Mouse (Mus musculus) testis, adult 2 months (tissue): ENCODE results near the gene Krt28. TPM values are rescaled to one million over a fixed set of nuclear protein-coding genes. Genes with fewer than 3 reads are reported as not detected.

Experiments
- H3K27ac ChIP-seq: fragments of 200-500 bp; 2 replicates; pipeline ENCODE4 v1.5.1; 2012; ENCODE audit warnings: low read depth, low read length; ENCODE audit not compliant: control insufficient read depth, insufficient read depth
- H3K27me3 ChIP-seq: fragments of 200-500 bp; 2 replicates; pipeline ENCODE4 v1.6.1; 2012; ENCODE audit warnings: mild to moderate bottlenecking, low read length, moderate library complexity; ENCODE audit not compliant: control insufficient read depth, insufficient read depth
- H3K36me3 ChIP-seq: fragments of 200-500 bp; 2 replicates; pipeline ENCODE4 v1.6.1; 2012; ENCODE audit warnings: mild to moderate bottlenecking, low read length; ENCODE audit not compliant: control insufficient read depth, insufficient read depth
- H3K4me1 ChIP-seq: fragments of 200-500 bp; 2 replicates; pipeline ENCODE4 v1.6.1; 2012; ENCODE audit warnings: low read length; ENCODE audit not compliant: control insufficient read depth, insufficient read depth
- H3K4me3 ChIP-seq: fragments of 200-500 bp; 2 replicates; pipeline ENCODE4 v1.5.1; 2012; ENCODE audit warnings: low read depth, mild to moderate bottlenecking, low read length, moderate library complexity, mixed read lengths; ENCODE audit not compliant: control insufficient read depth
- CTCF ChIP-seq: fragments of 200-500 bp; IDR thresholded peaks from 2 replicates; pipeline ENCODE4 v1.5.1; 2012; ENCODE audit warnings: low read depth, mild to moderate bottlenecking, inconsistent platforms, low read length, moderate library complexity; ENCODE audit not compliant: control insufficient read depth, insufficient read depth, insufficient replicate concordance
- POLR2A ChIP-seq: fragments of 200-500 bp; IDR thresholded peaks from 2 replicates; pipeline ENCODE4 v1.6.1; 2012; ENCODE audit warnings: low read depth, mild to moderate bottlenecking, inconsistent platforms, low read length, moderate library complexity; ENCODE audit not compliant: control insufficient read depth
- polyA plus RNA-seq: library from polyadenylated mRNA; depleted of rRNA; stranded (reverse); fragments of >200 nt; gene quantifications from 2 replicates; pipeline ENCODE4 v1.2.3, GENCODE M21; 2012

Gene Krt28
- polyA plus RNA-seq, 1 experiment, result 0.11 TPM

GRCm38 (mm10) chr11:99364412-99364811, 10.3 kb downstream of the Krt28 start:
- TF ChIP-seq POLR2A, result no peak
- peak; percentile 39; the same call in 1 of the 2 replicates for TF ChIP-seq CTCF
- no peak overlapping the region for H3K27ac ChIP-seq
- H3K4me3 ChIP-seq, result no peak overlapping the region
- no peaks in the 10 kb centered on the region for H3K36me3 ChIP-seq
- H3K4me1 ChIP-seq, result peaks cover 3% of the 10 kb centered on the region; the same call in 1 of the 2 replicates
- no peaks in the 10 kb centered on the region for H3K27me3 ChIP-seq

GRCm38 (mm10) chr11:99361423-99361822, 13.3 kb downstream of the Krt28 start:
- no peak for TF ChIP-seq CTCF
- TF ChIP-seq POLR2A, result no peak
- H3K36me3 ChIP-seq, result no peaks in the 10 kb centered on the region

GRCm38 (mm10) chr11:99351004-99351403, 23.7 kb downstream of the Krt28 start, which contains the start of gene Krt27:
TSS of gene Krt27 (minus strand) at chr11:99351104.
- Histone ChIP-seq H3K27ac (no peak within 1 kb of the TSS), H3K27me3 (no peaks in the 10 kb centered on the region), H3K4me3 (peak within 1 kb of the TSS; percentile 26), H3K36me3 (no peaks in the 10 kb centered on the region), H3K4me1 (peaks cover 2% of the 10 kb centered on the region)
- no peak for TF ChIP-seq CTCF

More at GRCm38 (mm10) chr11:99361423-99361822, 13.3 kb downstream of the Krt28 start:
- Histone ChIP-seq H3K4me3 (no peak overlapping the region), H3K27ac (no peak overlapping the region), H3K27me3 (no peaks in the 10 kb centered on the region), H3K4me1 (peaks cover 3% of the 10 kb centered on the region; the same call in 1 of the 2 replicates)

GRCm38 (mm10) chr11:99339299-99339847, 35.3 kb downstream of the Krt28 start:
- peaks cover 6% of the 10 kb centered on the region for H3K4me1 ChIP-seq
- H3K27ac ChIP-seq, result no peak overlapping the region
- H3K27me3 ChIP-seq, result no peaks in the 10 kb centered on the region
- H3K4me3 ChIP-seq, result no peak overlapping the region
- TF ChIP-seq POLR2A (no peak), CTCF (no peak)
- no peaks in the 10 kb centered on the region for H3K36me3 ChIP-seq

GRCm38 (mm10) chr11:99337866-99338265, 36.8 kb downstream of the Krt28 start, which contains the start of gene Krt26:
TSS of gene Krt26 (minus strand) at chr11:99337966.
- Histone ChIP-seq H3K27me3 (no peaks in the 10 kb centered on the region), H3K4me1 (peaks cover 6% of the 10 kb centered on the region)
- TF ChIP-seq CTCF, result no peak
- TF ChIP-seq POLR2A, result no peak

GRCm38 (mm10) chr11:99333426-99333825, 41.3 kb downstream of the Krt28 start:
- Histone ChIP-seq H3K27me3 (no peaks in the 10 kb centered on the region), H3K4me1 (peaks cover 6% of the 10 kb centered on the region), H3K4me3 (no peak overlapping the region), H3K27ac (no peak overlapping the region), H3K36me3 (no peaks in the 10 kb centered on the region)
- TF ChIP-seq POLR2A (no peak), CTCF (no peak)

More at GRCm38 (mm10) chr11:99337866-99338265, 36.8 kb downstream of the Krt28 start, which contains the start of gene Krt26:
- no peaks in the 10 kb centered on the region for H3K36me3 ChIP-seq
- H3K27ac ChIP-seq, result no peak within 1 kb of the TSS
- peak within 1 kb of the TSS; percentile 24 for H3K4me3 ChIP-seq

GRCm38 (mm10) chr11:99329655-99330054, 45.0 kb downstream of the Krt28 start:
- no peaks in the 10 kb centered on the region for H3K27me3 ChIP-seq
- H3K36me3 ChIP-seq, result no peaks in the 10 kb centered on the region
- TF ChIP-seq CTCF, result no peak
- no peak for TF ChIP-seq POLR2A
- no peak overlapping the region for H3K27ac ChIP-seq
- no peak overlapping the region for H3K4me3 ChIP-seq
- no peaks in the 10 kb centered on the region for H3K4me1 ChIP-seq
